Mouse (Mus musculus): ENCODE data around the gene Orc1.

DNA sequence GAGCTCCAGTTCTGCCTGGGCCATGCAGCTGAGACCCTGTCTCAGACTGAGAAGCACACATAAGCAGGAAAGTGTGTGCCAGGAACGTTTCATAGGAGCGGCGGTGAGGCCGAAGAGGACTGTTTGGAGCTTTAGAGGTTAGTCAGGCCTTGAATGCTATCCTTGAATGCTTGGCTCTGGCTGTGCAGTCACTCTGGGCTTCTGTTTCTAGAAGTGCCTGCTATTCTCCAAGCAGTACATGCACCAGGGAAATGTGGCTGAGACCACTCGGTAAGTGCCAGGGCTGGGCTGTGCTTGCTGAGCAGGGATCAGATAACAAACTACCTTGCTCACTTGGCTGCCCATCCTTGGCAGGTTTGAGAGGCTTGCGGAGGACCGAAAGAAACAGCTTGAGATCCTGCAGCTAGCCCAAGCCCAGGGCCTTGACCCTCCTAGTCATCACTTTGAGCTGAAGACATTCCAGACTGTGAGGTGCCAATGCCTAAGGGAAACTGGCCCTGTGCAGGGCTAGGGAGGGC, 50.2 kb downstream of the Orc1 start:
- TF ChIP-seq CTCF (IDR thresholded peaks at IDR 0.05; ENCODE audit: borderline replicate concordance, insufficient read depth, low read length), result no peak
- no peak for TF ChIP-seq POLR2A (IDR thresholded peaks at IDR 0.05; ENCODE audit: low read depth, low read length)
